Mouse (Mus musculus) heart, adult 2 months (tissue): ENCODE measurements around the gene Cks1b.

ENCODE experiments used
- CTCF ChIP-seq: fragments of 200-600 bp; IDR thresholded peaks from 2 replicates; pipeline ENCODE4 v1.8.1; 2022; ENCODE audit warnings: antibody characterized with exemption, mild to moderate bottlenecking, moderate library complexity
- EP300 ChIP-seq: fragments of 200-500 bp; IDR thresholded peaks from 2 replicates; pipeline ENCODE4 v1.6.1; 2011; ENCODE audit warnings: low read depth, low read length, control low read depth; ENCODE audit not compliant: insufficient read depth
- POLR2A ChIP-seq: fragments of 200-500 bp; IDR thresholded peaks from 2 replicates; pipeline ENCODE4 v1.6.1; 2011; ENCODE audit warnings: mild to moderate bottlenecking, low read depth, low read length, control low read depth; ENCODE audit not compliant: insufficient read depth

DNA sequence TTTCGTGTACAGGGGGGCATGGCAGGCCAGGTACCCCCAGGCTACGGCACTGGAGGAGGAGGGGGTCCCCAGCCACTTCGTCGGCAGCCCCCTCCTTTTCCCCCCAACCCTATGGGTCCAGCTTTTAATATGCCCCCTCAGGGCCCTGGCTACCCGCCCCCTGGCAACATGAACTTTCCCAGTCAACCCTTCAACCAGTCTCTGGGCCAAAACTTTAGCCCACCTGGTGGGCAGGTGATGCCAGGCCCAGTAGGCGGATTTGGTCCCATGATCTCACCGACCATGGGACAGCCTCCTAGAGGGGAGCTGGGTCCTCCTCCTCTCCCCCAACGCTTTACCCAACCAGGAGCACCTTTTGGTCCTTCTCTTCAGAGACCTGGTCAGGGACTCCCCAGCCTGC, 14.4 kb upstream of the Cks1b start:
- no peak for TF ChIP-seq CTCF
- TF ChIP-seq EP300, result no peak
- TF ChIP-seq POLR2A, result no peak
